Mouse (Mus musculus) heart, postnatal 25 days (tissue): ENCODE results near the gene Unc93a2. TPM values are rescaled to one million over a fixed set of nuclear protein-coding genes. Genes with fewer than 3 reads are reported as not detected.

Experiments used
- total RNA-seq, 2 experiments: library from RNA; stranded (reverse); gene quantifications; 2 replicates each; pipeline ENCODE4 v1.2.3; 2021

The Unc93a2 gene
- total RNA-seq, 2 experiments from 2014 or later, result not detected

Other genes with a start within 250 kb of the Unc93a2 start
- gene Rps6ka2, start 215.3 kb downstream of the Unc93a2 start, total RNA-seq, result 10 to 100 TPM; 23.2 to 23.7 TPM
- not detected for gene Tcp10a, start 60.8 kb downstream of the Unc93a2 start, total RNA-seq
- gene Ttll2, start 32.8 kb downstream of the Unc93a2 start, total RNA-seq, result not detected
- gene Gm49630, start 13.5 kb downstream of the Unc93a2 start, total RNA-seq, result not detected